Mouse (Mus musculus): Measurements from ENCODE around the gene Necab2. TPM values are rescaled to one million over a fixed set of nuclear protein-coding genes. Genes with fewer than 3 reads are reported as not detected.

Necab2 gene
- polyA plus RNA-seq (2014; fragmentation: Nextera tagmentation; extraction: Ambion mirVana), result 0.95 and 1.1 TPM in 2 replicates

DNA sequence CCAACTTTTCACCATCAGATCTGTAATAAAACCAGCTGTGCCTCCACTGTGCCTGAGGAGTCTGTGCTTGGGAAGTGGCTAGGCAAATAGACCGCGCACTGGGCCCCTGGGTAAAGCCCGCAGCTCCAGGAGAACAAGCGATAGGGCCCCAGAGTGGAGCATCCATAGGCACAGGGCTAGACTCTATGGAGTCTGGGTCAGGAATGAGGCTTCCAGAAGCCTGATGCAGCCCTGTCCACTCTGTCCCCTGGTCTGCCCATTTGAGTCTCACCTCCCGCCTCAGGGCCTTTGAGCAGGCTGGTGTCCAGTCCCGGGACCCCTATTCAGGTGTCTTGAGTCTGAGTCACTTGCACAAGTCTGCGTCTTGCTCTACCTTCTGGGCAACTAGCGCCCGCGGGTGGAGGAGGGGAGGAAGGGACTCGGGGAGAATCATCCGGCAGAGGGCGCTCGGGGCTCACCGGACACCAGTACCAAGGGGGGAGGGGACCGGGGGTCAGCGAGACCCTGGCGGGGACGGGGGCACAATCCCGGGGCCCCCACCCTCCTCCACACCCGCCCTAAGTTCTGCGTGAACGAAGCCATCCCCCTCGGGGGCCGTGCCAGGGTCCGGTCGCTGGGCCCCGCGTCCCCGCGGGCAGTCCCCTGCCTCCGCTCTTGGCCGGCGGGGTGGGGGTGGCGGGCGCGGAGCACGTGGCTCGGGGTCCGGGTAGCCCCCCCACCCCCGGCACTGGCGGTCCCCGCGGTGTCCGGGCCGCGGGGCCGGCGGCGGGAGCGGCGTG, at the start of gene Necab2:
Gene Necab2 (plus strand): TSS at position 509 of the 779 bp plus-strand sequence.
- Histone ChIP-seq H3K27me3 (replicated peaks; ENCODE audit: control insufficient read depth, insufficient read depth, low read length) (peaks cover 49% of the 10 kb centered on the region), H3K4me3 (ENCODE audit: low read depth, low read length) (peak within 1 kb of the TSS; percentile 58), H3K36me3 (ENCODE audit: control insufficient read depth, insufficient read depth, low read length) (no peaks in the 10 kb centered on the region), H3K27ac (ENCODE audit: low read depth, low read length) (no peak within 1 kb of the TSS), H3K4me1 (replicated peaks; ENCODE audit: control insufficient read depth, insufficient read depth, low read length) (no peaks in the 10 kb centered on the region), H3K4me2 (peak within 1 kb of the TSS; percentile 84), H3K9me3 (ENCODE audit: control insufficient read depth, low read length) (no peaks in the 10 kb centered on the region), H3K9ac (ENCODE audit: low read depth, low read length) (0 out of 2 replicates have a peak within 1 kb of the TSS, but pooled peaks have one; percentile 22)
- DNase-seq (ENCODE audit: low spot score), result peak; percentile 85
- ATAC-seq (replicated peaks; ENCODE audit: low FRiP score), result peak; percentile 37; the same call in 1 of the 2 replicates
- WGBS, result 2% methylated on average over 35 of the region's 52 CpGs

DNA sequence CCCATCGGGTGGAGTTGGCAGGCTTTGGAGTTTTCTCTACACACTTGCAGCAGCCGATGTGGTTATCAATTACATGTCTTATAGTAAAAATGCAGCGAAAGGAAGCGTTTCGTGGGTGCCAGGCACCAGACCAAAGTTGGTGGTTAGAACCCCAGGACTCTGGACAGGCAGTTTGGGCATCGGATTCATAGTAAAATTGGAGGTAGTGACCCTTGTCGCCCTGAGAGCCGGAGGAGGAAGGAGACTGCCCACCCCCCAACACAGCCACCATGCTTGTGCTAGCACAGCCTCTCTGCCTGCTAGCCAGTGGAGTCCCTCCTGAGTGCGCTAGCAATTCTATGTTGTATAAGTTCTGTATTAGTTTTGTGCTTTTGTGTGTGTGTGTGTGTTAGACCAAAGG, 48.0 kb upstream of the Necab2 start:
- ATAC-seq (replicated peaks; ENCODE audit: low FRiP score) (no peak), DNase-seq (ENCODE audit: low spot score) (no peak)
- 80% methylated on average over 9 of the region's 9 CpGs for WGBS
- Histone ChIP-seq H3K4me1 (replicated peaks; ENCODE audit: control insufficient read depth, insufficient read depth, low read length) (peaks cover 4% of the 10 kb centered on the region), H3K4me3 (ENCODE audit: low read depth, low read length) (no peak overlapping the region), H3K9me3 (ENCODE audit: control insufficient read depth, low read length) (no peaks in the 10 kb centered on the region), H3K36me3 (ENCODE audit: control insufficient read depth, insufficient read depth, low read length) (no peaks in the 10 kb centered on the region), H3K9ac (ENCODE audit: low read depth, low read length) (no peak overlapping the region), H3K4me2 (no peak overlapping the region), H3K27me3 (replicated peaks; ENCODE audit: control insufficient read depth, insufficient read depth, low read length) (no peaks in the 10 kb centered on the region), H3K27ac (ENCODE audit: low read depth, low read length) (no peak overlapping the region)

DNA sequence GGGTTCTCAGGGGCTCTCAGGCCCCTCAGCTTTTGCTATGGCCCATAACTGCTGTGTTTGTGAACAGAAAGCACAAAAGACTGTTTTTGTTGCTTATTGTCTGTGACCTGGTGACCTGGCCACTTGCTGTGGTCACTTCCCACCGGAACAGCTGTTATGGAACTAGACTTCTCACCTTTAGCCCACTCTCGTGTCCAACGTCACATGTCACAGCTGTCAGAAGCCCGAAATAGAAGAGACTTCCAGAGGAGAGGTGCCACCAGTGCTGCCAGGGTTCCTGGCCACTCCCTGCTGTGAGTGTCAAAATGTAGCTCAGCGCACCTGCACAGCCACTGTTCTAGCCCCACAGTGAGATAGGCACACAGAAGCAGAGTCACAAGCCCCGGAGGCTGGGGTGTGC, 47.3 kb upstream of the Necab2 start:
- Histone ChIP-seq H3K4me1 (replicated peaks; ENCODE audit: control insufficient read depth, insufficient read depth, low read length) (peaks cover 4% of the 10 kb centered on the region), H3K27ac (ENCODE audit: low read depth, low read length) (no peak overlapping the region), H3K9ac (ENCODE audit: low read depth, low read length) (no peak overlapping the region), H3K4me3 (ENCODE audit: low read depth, low read length) (no peak overlapping the region), H3K9me3 (ENCODE audit: control insufficient read depth, low read length) (no peaks in the 10 kb centered on the region), H3K4me2 (no peak overlapping the region), H3K27me3 (replicated peaks; ENCODE audit: control insufficient read depth, insufficient read depth, low read length) (no peaks in the 10 kb centered on the region), H3K36me3 (ENCODE audit: control insufficient read depth, insufficient read depth, low read length) (no peaks in the 10 kb centered on the region)
- WGBS, result 85% methylated on average over 6 of the region's 6 CpGs
- no peak for ATAC-seq (replicated peaks; ENCODE audit: low FRiP score)
- DNase-seq (ENCODE audit: low spot score), result no peak

DNA sequence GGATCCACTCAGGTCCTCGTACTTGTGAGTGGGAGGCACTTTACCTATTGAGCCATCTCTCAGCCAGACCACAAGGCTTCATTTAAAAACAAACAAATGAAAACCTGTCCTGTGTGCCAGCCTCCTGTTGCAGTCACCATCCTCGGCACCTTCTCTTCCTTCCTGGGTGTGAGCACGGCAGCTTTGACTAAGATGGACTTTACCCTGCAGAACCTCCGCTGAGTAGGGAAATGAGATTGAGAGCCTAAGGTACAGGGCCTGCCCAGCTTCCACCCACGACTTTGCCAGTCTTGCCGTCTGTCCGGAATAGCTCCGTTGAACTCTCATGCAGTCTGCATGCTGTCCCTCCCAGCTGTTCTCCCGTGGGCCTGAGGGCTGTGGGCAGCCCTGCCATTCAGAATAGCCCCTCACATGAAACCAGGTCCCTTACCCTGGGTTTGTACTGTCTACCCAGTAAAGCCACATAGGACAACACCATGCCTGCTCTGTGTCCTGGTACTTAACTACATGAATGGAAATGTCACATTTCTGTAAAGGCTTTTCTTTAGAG, 46.3 kb upstream of the Necab2 start:
- DNase-seq (ENCODE audit: low spot score) (no peak), ATAC-seq (replicated peaks; ENCODE audit: low FRiP score) (no peak)
- H3K4me3 ChIP-seq (ENCODE audit: low read depth, low read length), result no peak overlapping the region
- H3K27me3 ChIP-seq (replicated peaks; ENCODE audit: control insufficient read depth, insufficient read depth, low read length), result no peaks in the 10 kb centered on the region
- no peaks in the 10 kb centered on the region for H3K36me3 ChIP-seq (ENCODE audit: control insufficient read depth, insufficient read depth, low read length)
- no peak overlapping the region for H3K27ac ChIP-seq (ENCODE audit: low read depth, low read length)
- H3K4me2 ChIP-seq, result no peak overlapping the region
- WGBS, result 74% methylated on average over 9 of the region's 9 CpGs
- H3K9ac ChIP-seq (ENCODE audit: low read depth, low read length), result no peak overlapping the region
- H3K4me1 ChIP-seq (replicated peaks; ENCODE audit: control insufficient read depth, insufficient read depth, low read length), result peaks cover 4% of the 10 kb centered on the region
- no peaks in the 10 kb centered on the region for H3K9me3 ChIP-seq (ENCODE audit: control insufficient read depth, low read length)

DNA sequence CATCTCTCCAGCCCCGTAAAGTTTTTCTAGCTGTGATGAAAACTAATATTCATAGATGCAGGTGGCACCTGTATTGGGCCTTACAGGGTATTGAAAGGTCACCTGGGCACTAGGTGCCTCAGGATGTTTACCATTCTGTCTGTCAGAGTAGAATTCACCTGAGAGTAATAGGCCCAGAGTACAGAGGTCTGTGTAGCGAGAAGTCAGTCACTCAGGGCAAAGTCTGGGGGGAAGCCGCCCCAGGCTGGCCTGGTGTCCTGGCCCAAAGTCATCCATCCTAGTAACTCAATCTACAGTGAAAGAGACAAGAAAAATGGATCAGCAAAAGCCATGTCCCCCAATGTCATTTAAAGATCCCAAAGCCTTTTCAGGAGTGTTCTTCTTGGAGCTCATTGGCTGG, 45.6 kb upstream of the Necab2 start:
- Histone ChIP-seq H3K4me3 (ENCODE audit: low read depth, low read length) (no peak overlapping the region), H3K4me2 (no peak overlapping the region), H3K9me3 (ENCODE audit: control insufficient read depth, low read length) (no peaks in the 10 kb centered on the region), H3K36me3 (ENCODE audit: control insufficient read depth, insufficient read depth, low read length) (no peaks in the 10 kb centered on the region), H3K27ac (ENCODE audit: low read depth, low read length) (no peak overlapping the region), H3K9ac (ENCODE audit: low read depth, low read length) (no peak overlapping the region), H3K4me1 (replicated peaks; ENCODE audit: control insufficient read depth, insufficient read depth, low read length) (no peaks in the 10 kb centered on the region), H3K27me3 (replicated peaks; ENCODE audit: control insufficient read depth, insufficient read depth, low read length) (no peaks in the 10 kb centered on the region)
- ATAC-seq (replicated peaks; ENCODE audit: low FRiP score), result 0 out of 2 replicates have a peak, but pooled peaks have one; percentile 35
- 72% methylated on average over 3 of the region's 3 CpGs for WGBS
- DNase-seq (ENCODE audit: low spot score), result no peak

DNA sequence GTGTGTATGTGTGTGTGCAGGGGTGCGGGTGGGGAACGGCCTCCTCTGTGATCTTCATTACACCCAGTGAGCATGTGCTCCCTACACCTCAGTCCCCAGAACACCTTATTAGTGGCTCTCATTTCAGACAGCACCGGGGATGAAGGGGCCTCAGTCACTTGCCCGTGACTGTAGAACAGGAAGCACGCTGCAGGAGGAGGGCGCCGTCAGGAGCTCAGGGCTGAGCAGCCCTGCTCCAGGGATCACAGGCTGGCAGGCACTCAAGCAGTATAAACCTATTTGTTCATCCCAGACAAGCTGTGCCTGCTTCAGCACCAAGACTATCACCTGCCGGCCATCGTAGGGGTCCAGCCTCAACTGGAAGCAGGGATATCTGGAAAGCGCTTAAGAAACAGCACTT, 42.6 kb upstream of the Necab2 start:
- Histone ChIP-seq H3K36me3 (ENCODE audit: control insufficient read depth, insufficient read depth, low read length) (no peaks in the 10 kb centered on the region), H3K9ac (ENCODE audit: low read depth, low read length) (no peak overlapping the region), H3K4me3 (ENCODE audit: low read depth, low read length) (no peak overlapping the region)

DNA sequence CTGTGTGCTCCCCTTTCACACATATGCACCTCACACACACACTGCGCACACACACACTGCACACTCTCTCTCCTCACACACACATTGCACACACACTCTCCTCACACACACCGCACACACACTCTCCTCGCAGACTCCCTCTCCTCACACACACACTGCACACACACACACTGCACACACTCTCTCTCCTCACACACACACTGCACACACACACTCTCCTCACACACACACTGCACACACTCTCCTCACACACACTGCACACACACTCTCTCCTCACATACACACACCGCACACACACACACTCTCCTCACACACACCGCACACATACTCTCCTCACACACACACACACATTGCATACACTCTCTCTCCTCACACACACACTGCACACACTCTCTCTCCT, 41.9 kb upstream of the Necab2 start:
- H3K4me2 ChIP-seq, result no peak overlapping the region
- H3K36me3 ChIP-seq (ENCODE audit: control insufficient read depth, insufficient read depth, low read length), result no peaks in the 10 kb centered on the region; the same call in 1 of the 2 replicates
- no peaks in the 10 kb centered on the region for H3K9me3 ChIP-seq (ENCODE audit: control insufficient read depth, low read length)
- H3K4me1 ChIP-seq (replicated peaks; ENCODE audit: control insufficient read depth, insufficient read depth, low read length), result no peaks in the 10 kb centered on the region
- H3K9ac ChIP-seq (ENCODE audit: low read depth, low read length), result no peak overlapping the region
- no peaks in the 10 kb centered on the region for H3K27me3 ChIP-seq (replicated peaks; ENCODE audit: control insufficient read depth, insufficient read depth, low read length)
- ATAC-seq (replicated peaks; ENCODE audit: low FRiP score) (no peak), DNase-seq (ENCODE audit: low spot score) (no peak)
- no peak overlapping the region for H3K27ac ChIP-seq (ENCODE audit: low read depth, low read length)
- no peak overlapping the region for H3K4me3 ChIP-seq (ENCODE audit: low read depth, low read length)
- WGBS, result 92% methylated on average over 5 of the region's 5 CpGs

More for the DNA sequence above, 42.6 kb upstream of the Necab2 start:
- ATAC-seq (replicated peaks; ENCODE audit: low FRiP score), result no peak
- H3K9me3 ChIP-seq (ENCODE audit: control insufficient read depth, low read length), result no peaks in the 10 kb centered on the region
- WGBS, result 77% methylated on average over 10 of the region's 10 CpGs
- no peak overlapping the region for H3K27ac ChIP-seq (ENCODE audit: low read depth, low read length)
- no peak overlapping the region for H3K4me2 ChIP-seq
- no peaks in the 10 kb centered on the region for H3K4me1 ChIP-seq (replicated peaks; ENCODE audit: control insufficient read depth, insufficient read depth, low read length)
- no peak for DNase-seq (ENCODE audit: low spot score)
- H3K27me3 ChIP-seq (replicated peaks; ENCODE audit: control insufficient read depth, insufficient read depth, low read length), result no peaks in the 10 kb centered on the region

DNA sequence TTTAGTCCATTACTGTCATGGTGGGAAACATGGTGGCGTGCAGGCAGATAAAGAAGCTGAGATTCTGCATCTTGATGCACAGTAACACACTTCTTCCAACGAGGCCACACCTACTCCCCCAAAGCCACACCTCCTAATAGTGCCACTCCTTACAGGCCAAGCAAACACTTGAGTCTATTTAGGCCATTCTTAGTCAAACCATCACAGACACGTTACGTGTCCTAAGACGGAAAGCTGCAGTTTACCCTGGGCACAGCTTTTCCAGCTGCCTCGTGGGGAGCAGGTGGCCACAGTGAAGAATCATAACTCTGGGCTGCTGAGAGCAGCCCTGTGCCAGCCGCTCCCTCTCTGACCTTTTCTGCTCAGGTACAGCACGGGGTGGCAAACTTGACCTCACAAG, 38.2 kb upstream of the Necab2 start:
- Histone ChIP-seq H3K9ac (ENCODE audit: low read depth, low read length) (no peak overlapping the region), H3K4me1 (replicated peaks; ENCODE audit: control insufficient read depth, insufficient read depth, low read length) (peaks cover 4% of the 10 kb centered on the region; the same call in 1 of the 2 replicates), H3K27me3 (replicated peaks; ENCODE audit: control insufficient read depth, insufficient read depth, low read length) (no peaks in the 10 kb centered on the region), H3K4me2 (no peak overlapping the region), H3K27ac (ENCODE audit: low read depth, low read length) (no peak overlapping the region), H3K36me3 (ENCODE audit: control insufficient read depth, insufficient read depth, low read length) (peaks cover 3% of the 10 kb centered on the region; the same call in 1 of the 2 replicates), H3K9me3 (ENCODE audit: control insufficient read depth, low read length) (no peaks in the 10 kb centered on the region), H3K4me3 (ENCODE audit: low read depth, low read length) (no peak overlapping the region)
- DNase-seq (ENCODE audit: low spot score) (no peak), ATAC-seq (replicated peaks; ENCODE audit: low FRiP score) (no peak)
- 86% methylated on average over 8 of the region's 8 CpGs for WGBS

All from liver, embryonic 11.5 days (tissue).